Mouse (Mus musculus) spleen, embryonic (tissue): Measurements from ENCODE around the gene Klk9.

Experiments
- CTCF ChIA-PET: fragments of 350-600 bp; sonication (Branson Sonifier 250); formaldehyde crosslinking; loops from one replicate; lab custom pipeline; 2022; lab: Charles Lee

Klk9 gene

GRCm38 (mm10) chr7:43791591-43791990 lies at the start of gene Klk9:
Klk9 (plus strand) TSS chr7:43791891.
- CTCF ChIA-PET = no interaction called here

GRCm38 (mm10) chr7:43747788-43748187 lies 43.9 kb upstream of the Klk9 start:
- CTCF ChIA-PET = no interaction called here

GRCm38 (mm10) chr7:43752806-43753205 lies 38.9 kb upstream of the Klk9 start:
- CTCF ChIA-PET = no interaction called here

DNA sequence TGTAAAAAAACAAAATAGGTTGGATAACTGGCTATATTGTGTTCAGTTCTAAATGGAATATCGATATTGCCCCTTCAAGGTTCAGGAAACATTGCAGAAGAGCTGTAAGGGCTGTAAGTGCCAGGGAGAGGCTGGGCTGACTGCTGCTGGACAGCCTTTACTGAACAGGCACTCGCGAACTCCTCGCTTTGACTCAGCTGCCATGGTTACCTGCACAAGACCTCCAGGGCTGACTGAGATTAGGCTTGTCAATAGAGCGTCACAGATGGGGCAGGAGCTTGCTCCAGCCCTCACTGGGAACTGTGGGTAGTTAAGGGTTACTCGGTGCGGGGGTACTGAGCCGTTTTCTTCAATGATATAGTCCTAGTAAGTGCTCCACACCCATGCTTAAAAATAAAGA lies 25.2 kb upstream of the Klk9 start:
- CTCF ChIA-PET = no interaction called here

GRCm38 (mm10) chr7:43768597-43768996 lies 23.1 kb upstream of the Klk9 start, which contains the start of gene Klk12:
Klk12 (plus strand) TSS chr7:43768897.
- CTCF ChIA-PET = no interaction called here

DNA sequence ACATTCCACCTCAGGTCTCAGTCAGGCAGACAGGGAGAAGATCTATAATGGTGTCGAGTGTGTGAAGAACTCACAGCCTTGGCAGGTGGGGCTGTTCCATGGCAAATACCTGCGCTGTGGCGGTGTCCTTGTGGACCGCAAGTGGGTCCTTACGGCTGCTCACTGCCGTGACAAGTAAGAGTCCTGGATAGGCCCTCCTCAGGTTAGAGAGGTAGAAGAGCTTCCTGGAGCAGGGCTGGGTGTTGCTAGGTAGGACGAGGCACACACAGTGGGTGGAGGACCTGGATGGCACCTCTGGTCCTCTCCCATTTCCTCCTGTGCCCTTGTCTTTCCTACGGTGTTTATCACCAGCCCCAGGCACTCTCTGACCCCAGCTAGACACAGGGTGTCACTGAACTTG lies 22.1 kb upstream of the Klk9 start:
- CTCF ChIA-PET = no interaction called here

DNA sequence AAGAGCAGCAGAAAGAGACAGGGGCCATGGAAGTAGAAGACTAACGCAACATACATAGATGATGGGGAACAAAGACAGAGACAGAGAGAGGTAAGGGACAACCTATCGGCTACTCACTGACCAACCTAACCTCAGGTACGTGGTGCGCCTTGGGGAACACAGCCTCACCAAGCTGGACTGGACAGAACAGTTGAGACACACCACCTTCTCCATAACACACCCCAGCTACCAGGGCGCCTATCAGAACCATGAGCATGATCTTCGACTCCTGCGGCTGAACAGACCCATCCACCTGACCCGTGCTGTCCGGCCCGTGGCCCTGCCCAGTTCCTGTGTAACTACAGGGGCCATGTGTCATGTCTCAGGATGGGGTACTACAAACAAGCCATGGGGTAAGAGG lies 21.0 kb upstream of the Klk9 start:
- CTCF ChIA-PET = no interaction called here

- CTCF ChIA-PET = no interaction called here
Observed at GRCm38 (mm10) chr7:43771916-43772315, 19.8 kb upstream of the Klk9 start.

GRCm38 (mm10) chr7:43772901-43773300 lies 18.8 kb upstream of the Klk9 start:
- CTCF ChIA-PET = no interaction called here

- CTCF ChIA-PET = no interaction called here
Observed at GRCm38 (mm10) chr7:43774364-43774763, 17.3 kb upstream of the Klk9 start, which contains the start of gene Klk11. Klk11 (plus strand) TSS chr7:43774604.

DNA sequence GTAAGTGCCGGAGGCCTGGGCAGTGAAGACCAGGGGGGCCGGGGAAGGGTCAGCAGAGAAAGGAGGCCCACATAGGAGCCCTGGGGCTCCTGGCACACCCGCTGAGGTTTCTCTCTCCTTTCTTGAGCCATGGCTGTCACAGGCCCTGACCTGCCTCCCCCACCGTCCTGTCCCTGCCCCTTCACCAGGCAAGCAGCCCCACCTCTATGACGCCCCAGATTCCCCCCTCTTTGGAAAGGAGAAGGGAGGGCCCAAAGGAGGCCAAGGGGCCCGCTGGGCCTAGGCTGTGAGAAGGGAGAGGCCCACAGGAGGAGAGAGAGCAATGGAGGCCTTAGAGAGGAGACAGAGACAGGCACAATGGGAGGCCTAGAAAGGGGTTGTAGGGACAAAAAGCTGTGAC lies 16.9 kb upstream of the Klk9 start:
- CTCF ChIA-PET = no interaction called here

DNA sequence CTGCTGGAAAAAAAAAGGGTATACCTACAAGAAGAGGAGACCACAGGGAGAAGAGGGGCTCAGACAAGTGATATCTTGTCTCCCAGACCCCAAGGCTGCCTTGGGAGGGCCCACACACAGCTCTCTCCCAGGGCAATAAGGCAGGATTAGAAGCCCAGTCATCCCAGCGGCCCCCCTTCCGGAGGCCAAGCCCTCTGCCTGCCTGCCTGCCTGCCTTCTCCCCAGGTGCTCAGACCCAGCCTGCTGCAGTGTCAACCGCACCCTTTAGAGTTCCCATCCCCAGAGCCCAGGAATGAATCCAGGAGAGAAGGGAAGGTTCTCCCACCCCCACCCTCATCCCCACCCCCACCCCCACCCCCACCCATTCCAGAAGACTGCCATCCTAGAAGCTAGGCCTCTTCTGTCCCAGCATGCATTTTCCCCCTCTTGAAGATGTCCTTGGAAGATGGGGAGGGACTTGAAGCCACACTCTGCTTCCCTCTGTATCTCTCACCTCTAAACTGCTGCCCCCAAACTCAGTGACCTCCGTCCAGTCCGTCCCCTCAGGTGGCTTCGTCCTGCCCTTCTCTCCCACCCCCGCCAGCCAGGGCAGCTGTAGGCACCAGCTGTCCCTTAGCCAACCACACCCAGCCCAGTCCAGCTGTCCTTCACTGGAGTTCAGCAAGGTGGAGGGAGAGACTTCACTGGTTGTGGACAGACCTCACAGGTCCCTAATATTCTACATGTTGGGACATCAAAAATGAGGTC lies 16.2 kb upstream of the Klk9 start:
- CTCF ChIA-PET = no interaction called here

DNA sequence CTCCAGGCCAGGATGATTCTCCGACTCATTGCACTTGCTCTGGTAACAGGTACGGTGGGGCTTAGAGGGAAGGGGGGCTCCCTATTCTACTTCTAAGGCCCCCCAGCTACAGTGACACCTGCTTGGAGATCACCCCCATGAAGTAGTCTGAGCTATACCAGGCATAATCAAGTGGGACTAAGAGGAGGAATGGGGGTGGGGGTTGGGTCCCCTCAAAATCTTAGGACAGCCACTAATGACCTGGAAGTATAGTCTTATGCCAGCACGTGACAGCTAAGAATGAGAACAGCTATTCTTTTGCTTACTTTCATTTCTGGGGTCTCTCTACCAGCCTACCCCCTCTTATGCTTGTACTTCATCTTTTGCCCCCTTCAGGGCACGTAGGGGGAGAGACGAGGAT lies 15.2 kb upstream of the Klk9 start:
- CTCF ChIA-PET = no interaction called here

DNA sequence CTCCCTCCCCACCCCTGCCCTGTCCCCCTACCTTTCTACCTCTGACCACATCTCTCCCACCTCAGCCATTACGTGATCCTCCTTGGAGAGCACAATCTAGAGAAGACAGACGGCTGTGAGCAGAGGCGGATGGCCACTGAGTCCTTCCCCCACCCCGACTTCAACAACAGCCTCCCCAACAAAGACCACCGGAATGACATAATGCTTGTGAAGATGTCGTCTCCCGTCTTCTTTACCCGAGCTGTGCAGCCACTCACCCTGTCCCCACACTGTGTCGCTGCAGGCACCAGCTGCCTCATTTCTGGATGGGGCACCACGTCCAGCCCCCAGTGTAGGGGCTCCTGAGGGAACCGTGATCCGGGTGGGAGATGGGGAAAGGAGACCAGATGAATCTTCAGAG lies 14.3 kb upstream of the Klk9 start:
- CTCF ChIA-PET = no interaction called here

- CTCF ChIA-PET = no interaction called here
Observed at GRCm38 (mm10) chr7:43778176-43778970, 13.3 kb upstream of the Klk9 start.

DNA sequence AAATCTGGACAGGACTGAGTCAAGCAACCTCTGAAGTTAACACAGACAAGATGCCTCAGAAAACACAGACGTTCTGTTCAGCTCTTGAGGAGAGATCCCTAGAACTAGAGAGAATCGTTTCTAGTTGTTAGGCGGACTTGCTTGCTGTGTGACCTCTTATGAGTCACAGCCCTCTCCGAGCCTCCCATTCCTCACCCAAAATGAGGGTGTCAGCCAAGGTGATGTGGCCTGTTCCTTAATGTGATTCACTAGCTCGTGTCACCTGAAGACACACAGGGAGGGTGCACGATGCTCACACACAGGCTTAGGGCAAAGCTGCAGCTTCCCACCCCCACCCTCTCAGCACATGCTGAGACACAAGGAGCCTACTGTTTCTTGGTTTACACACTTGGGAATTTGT lies 11.4 kb upstream of the Klk9 start:
- CTCF ChIA-PET = no interaction called here

GRCm38 (mm10) chr7:43780746-43781145 lies 10.9 kb upstream of the Klk9 start, which contains the start of gene Klk10:
Klk10 (plus strand) TSS chr7:43781035.
- CTCF ChIA-PET = no interaction called here

- CTCF ChIA-PET = interaction anchor here (0.5 kb wide), 1 partner anchor 36 kb away, joined by 7 read pairs; no protein-coding TSS in a partner anchor
Observed at GRCm38 (mm10) chr7:43781541-43781940, 10.2 kb upstream of the Klk9 start.

GRCm38 (mm10) chr7:43782275-43783265 lies 9.1 kb upstream of the Klk9 start:
- CTCF ChIA-PET = interaction anchor here (0.7 kb wide), 1 partner anchor 62 kb away, joined by 3 read pairs; no protein-coding TSS in a partner anchor

GRCm38 (mm10) chr7:43785286-43785685 lies 6.4 kb upstream of the Klk9 start:
- CTCF ChIA-PET = no interaction called here

- CTCF ChIA-PET = no interaction called here
Observed at GRCm38 (mm10) chr7:43788096-43788495, 3.6 kb upstream of the Klk9 start.

GRCm38 (mm10) chr7:43789295-43789694 lies 2.4 kb upstream of the Klk9 start:
- CTCF ChIA-PET = no interaction called here
